ENCODE assay signal across 8 mouse cellular contexts in genomic region chr15:12119129-12119466, GRCm38 (mm10). TPM values are rescaled to one million over a fixed set of nuclear protein-coding genes. Genes with fewer than 3 reads are reported as not detected.
DNase-seq lines count a peak whose midpoint lies in the region; ATAC-seq and TF ChIP-seq lines count a peak whose summit lies in the region.

No protein-coding gene starts in this region.

- H3K9ac ChIP-seq in heart, embryonic 13.5 days: peak overlapping the region; percentile 100
- peak overlapping the region; percentile 96 for H3K9ac ChIP-seq in ES-E14 (ENCODE audit: insufficient read depth, low read depth, low read length, poor library complexity, severe bottlenecking)

- ATAC-seq in heart, embryonic 13.5 days (ENCODE audit: extremely low read depth, insufficient number of reproducible peaks, low FRiP score, low TSS enrichment): no peak
- ATAC-seq in CD4-positive, CD25-positive, alpha-beta regulatory T cell, adult 4 months: no peak
- no peak for ATAC-seq in megakaryocyte-erythroid progenitor cell, adult 5-6 weeks (replicated peaks; ENCODE audit: low FRiP score, low TSS enrichment, poor library complexity, severe bottlenecking)

- peaks cover 14% of the 10 kb centered on the region for H3K36me3 ChIP-seq in heart, embryonic 13.5 days
- no peaks in the 10 kb centered on the region for H3K36me3 ChIP-seq in ES-E14 (ENCODE audit: control insufficient read depth, insufficient read depth, low read length, poor library complexity, severe bottlenecking)
- H3K36me3 ChIP-seq in hindbrain, embryonic 10.5 days: peaks cover 20% of the 10 kb centered on the region; the same call in 1 of the 2 replicates
- peaks cover 17% of the 10 kb centered on the region for H3K36me3 ChIP-seq in midbrain, embryonic 10.5 days

- DNase-seq in heart, postnatal 36 days: no peak
- no peak for DNase-seq in ES-E14 (ENCODE audit: low read depth, low spot score)
- no peak for DNase-seq in hindbrain, embryonic 10.5 days (ENCODE audit: low spot score)
- DNase-seq in midbrain, embryonic 10.5 days (ENCODE audit: low spot score): no peak
- DNase-seq in layer of hippocampus, postnatal 25 days (ENCODE audit: extremely low spot score in 1 of 2, low spot score in 1 of 2): no peak

- H3K4me1 ChIP-seq in heart, embryonic 13.5 days: peaks cover 41% of the 10 kb centered on the region
- peaks cover 4 to 7% of the 10 kb centered on the region in 2 experiments; a peak in 1 of 4 replicates for H3K4me1 ChIP-seq in ES-E14 (ENCODE audit: control insufficient read depth in 2 of 2, insufficient read depth in 2 of 2, low read length in 2 of 2, poor library complexity in 1 of 2)
- peaks cover 24% of the 10 kb centered on the region for H3K4me1 ChIP-seq in hindbrain, embryonic 10.5 days (replicated peaks)
- peaks cover 38% of the 10 kb centered on the region for H3K4me1 ChIP-seq in midbrain, embryonic 10.5 days

- no peaks in the 10 kb centered on the region for H3K27me3 ChIP-seq in heart, embryonic 13.5 days (replicated peaks)
- 0 out of 2 replicates have a peak, but pooled peaks cover 2% of the 10 kb centered on the region for H3K27me3 ChIP-seq in hindbrain, embryonic 10.5 days (ENCODE audit: insufficient read depth, poor library complexity, severe bottlenecking)
- peaks cover 9% of the 10 kb centered on the region; the same call in 1 of the 2 replicates for H3K27me3 ChIP-seq in midbrain, embryonic 10.5 days (ENCODE audit: low read depth, poor library complexity, severe bottlenecking)

- intact Hi-C loops in heart, postnatal 36 days (cut with DNase I): loop anchor here (5.0 to 10.0 kb wide), 2 partner anchors 203 to 724 kb away; partner anchors contain the start of genes 1810049J17Rik, Golph3 and Tars

- H3K9me3 ChIP-seq in heart, embryonic 13.5 days: no peaks in the 10 kb centered on the region
- no peaks in the 10 kb centered on the region for H3K9me3 ChIP-seq in ES-E14 (ENCODE audit: control insufficient read depth, insufficient read depth, low read depth, low read length)
- H3K9me3 ChIP-seq in hindbrain, embryonic 10.5 days: no peaks in the 10 kb centered on the region
- H3K9me3 ChIP-seq in midbrain, embryonic 10.5 days (replicated peaks): no peaks in the 10 kb centered on the region

- H3K27ac ChIP-seq in heart, embryonic 13.5 days (replicated peaks): peak overlapping the region; percentile 98
- H3K27ac ChIP-seq in ES-E14 (ENCODE audit: insufficient read depth, low read depth, low read length, poor library complexity, severe bottlenecking): no peak overlapping the region
- peak overlapping the region; percentile 99 for H3K27ac ChIP-seq in hindbrain, embryonic 10.5 days
- H3K27ac ChIP-seq in midbrain, embryonic 10.5 days (replicated peaks): peak overlapping the region; percentile 99

- H3K4me2 ChIP-seq in heart, embryonic 13.5 days: peak overlapping the region; percentile 92

- H3K4me3 ChIP-seq in heart, embryonic 13.5 days: peak overlapping the region; percentile 96
- H3K4me3 ChIP-seq in ES-E14 (ENCODE audit: insufficient read depth in 1 of 2, low read depth in 1 of 2, low read length in 2 of 2, poor library complexity in 1 of 2, severe bottlenecking in 1 of 2): peak overlapping the region; percentile 94 to 98
- peak overlapping the region; percentile 100 for H3K4me3 ChIP-seq in hindbrain, embryonic 10.5 days
- H3K4me3 ChIP-seq in midbrain, embryonic 10.5 days: peak overlapping the region; percentile 99

- in situ Hi-C loops in ES-E14 (cut with MboI; ENCODE audit: low sequenced_read_pairs in 2 of 2, unreplicated experiment in 2 of 2): no loop called here

- WGBS in heart, embryonic 13.5 days: 5% methylated on average over 7 of the region's 7 CpGs
- whole genome bisulfite sequencing in hindbrain, embryonic 10.5 days: 14% methylated on average over 7 of the region's 7 CpGs
- 17% methylated on average over 7 of the region's 7 CpGs for WGBS in midbrain, embryonic 10.5 days

TF ChIP-seq in ES-E14, 5 proteins besides CTCF, POLR2A, EP300 and RAD21:
- TF ChIP-seq HCFC1 (IDR thresholded peaks at IDR 0.05; ENCODE audit: borderline replicate concordance, insufficient read depth, low read length) (no peak), ZNF384 (IDR thresholded peaks at IDR 0.05; ENCODE audit: low read depth, low read length) (no peak), MAFK (IDR thresholded peaks at IDR 0.05; ENCODE audit: insufficient read depth, low read depth, low read length) (no peak), CHD2 (IDR thresholded peaks at IDR 0.05; ENCODE audit: low read depth, low read length) (no peak), ZC3H11A (IDR thresholded peaks at IDR 0.05; ENCODE audit: borderline replicate concordance, low read depth, low read length) (no peak)
TF ChIP-seq in ES-E14: peak in this region for 0.

RNA-seq across cellular contexts. Expression of gene Zfr, which starts 1.5 kb away (rescaled TPM):
- 87.7 and 89.4 TPM in 2 replicates for polyA plus RNA-seq in heart, embryonic 13.5 days (2015; fragmentation: Nextera tagmentation; extraction: Ambion mirVana)
- total RNA-seq in heart, postnatal 36 days (2021): 10 to 100 TPM; 73.9 to 84.0 TPM
- total RNA-seq in ES-E14 (2012; rRNA removed): 56.7 and 66.8 TPM in 2 replicates
- polyA plus RNA-seq in hindbrain, embryonic 10.5 days (2016; fragmentation: Nextera tagmentation; extraction: Ambion mirVana): 128 and 142 TPM in 2 replicates
- polyA plus RNA-seq in midbrain, embryonic 10.5 days (2016; fragmentation: Nextera tagmentation; extraction: Ambion mirVana): 135 and 155 TPM in 2 replicates
- 100 to 1,000 TPM; 189 to 227 TPM for polyA plus RNA-seq in CD4-positive, CD25-positive, alpha-beta regulatory T cell, adult 4 months (2017; shearing (Covaris generic))
- 100 to 1,000 TPM; 346 to 351 TPM for total RNA-seq in layer of hippocampus, postnatal 25 days (2021)
- total RNA-seq in megakaryocyte-erythroid progenitor cell, adult 5-6 weeks (2014; fragmentation: Nextera tagmentation): 100 and 123 TPM in 2 replicates
- total RNA-seq in megakaryocyte-erythroid progenitor cell, adult 5-6 weeks (2017): 61.9 and 71.9 TPM in 2 replicates
